Mouse (Mus musculus) liver, embryonic 15.5 days (tissue): Measurements from ENCODE around the gene Erg28. TPM values are rescaled to one million over a fixed set of nuclear protein-coding genes. Genes with fewer than 3 reads are reported as not detected.

ENCODE experiments used
- ATAC-seq: fragments of 200-750 bp; cut with Nextera tagmentation; 2 replicates; pipeline ENCODE4 v1.8.0; 2017; ENCODE audit warnings: moderate number of reproducible peaks, mild to moderate bottlenecking, moderate library complexity; ENCODE audit not compliant: insufficient read depth
- H3K27ac ChIP-seq: fragments of 300-500 bp; sonication (generic); replicated peaks from 2 replicates; pipeline ENCODE4 v1.5.1; 2015; ENCODE audit warnings: mild to moderate bottlenecking, inconsistent platforms
- H3K27me3 ChIP-seq: fragments of 300-500 bp; sonication (generic); 2 replicates; pipeline ENCODE4 v1.6.1; 2015; ENCODE audit warnings: mild to moderate bottlenecking, inconsistent platforms
- H3K36me3 ChIP-seq: fragments of 300-500 bp; sonication (generic); replicated peaks from 2 replicates; pipeline ENCODE4 v1.6.1; 2015; ENCODE audit warnings: moderate library complexity, mild to moderate bottlenecking, inconsistent platforms
- H3K4me1 ChIP-seq: fragments of 300-500 bp; sonication (generic); replicated peaks from 2 replicates; pipeline ENCODE4 v1.6.1; 2015; ENCODE audit warnings: inconsistent platforms
- H3K4me2 ChIP-seq: fragments of 300-500 bp; sonication (generic); 2 replicates; pipeline ENCODE4 v1.6.1; 2015; ENCODE audit warnings: moderate library complexity, mild to moderate bottlenecking, inconsistent platforms
- H3K4me3 ChIP-seq: fragments of 300-500 bp; sonication (generic); replicated peaks from 2 replicates; pipeline ENCODE4 v1.5.1; 2015; ENCODE audit warnings: mild to moderate bottlenecking, inconsistent platforms
- H3K9ac ChIP-seq: fragments of 300-500 bp; sonication (generic); 2 replicates; pipeline ENCODE4 v1.6.1; 2015; ENCODE audit warnings: moderate library complexity, mild to moderate bottlenecking, inconsistent platforms
- H3K9me3 ChIP-seq: fragments of 300-500 bp; sonication (generic); replicated peaks from 2 replicates; pipeline ENCODE4 v1.6.1; 2016; ENCODE audit warnings: inconsistent platforms
- WGBS: fragments of 180-500 bp; shearing (Covaris S2); methylation state at CpG from one replicate; pipeline ENCODE4 v1.1.7; 2015; ENCODE audit warnings: mixed read lengths; ENCODE audit not compliant: insufficient replicate concordance; 5-methylcytosine and 5-hydroxymethylcytosine counted together
- polyA plus RNA-seq: library from polyadenylated mRNA; unstranded; fragments of >200 nt; fragmentation: Nextera tagmentation; extraction: Ambion mirVana; gene quantifications from 2 replicates; pipeline ENCODE4 v1.2.1, GENCODE M21; 2015

The Erg28 gene
- polyA plus RNA-seq, 1 experiment from 2014 or later, result 89.8 TPM

DNA sequence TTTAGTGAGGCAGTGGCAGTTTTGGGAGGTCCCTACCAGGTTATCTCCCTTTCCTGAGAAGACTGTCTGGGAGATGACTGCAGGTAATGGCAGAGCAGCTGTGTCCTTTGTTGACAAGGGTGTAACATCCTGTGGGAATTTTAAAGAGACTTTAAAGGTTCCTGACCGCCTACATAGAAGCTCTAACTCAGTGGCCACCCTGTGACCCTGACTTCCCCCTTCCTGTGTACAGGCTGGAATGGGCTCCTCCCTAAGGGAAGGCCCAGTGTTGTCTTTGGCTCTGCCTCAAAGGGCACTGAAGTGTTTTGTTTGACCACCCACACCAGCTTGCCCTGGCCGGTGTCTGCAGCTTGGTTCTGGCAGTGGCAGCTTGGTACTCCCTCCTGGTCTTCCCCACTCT lies 10.8 kb downstream of the Erg28 start:
- Histone ChIP-seq H3K36me3 (peaks cover 61% of the 10 kb centered on the region), H3K9ac (no peak overlapping the region), H3K27ac (0 out of 2 replicates have a peak overlapping the region, but pooled peaks have one; percentile 29), H3K4me2 (no peak overlapping the region), H3K9me3 (no peaks in the 10 kb centered on the region), H3K4me1 (peaks cover 8% of the 10 kb centered on the region), H3K4me3 (no peak overlapping the region), H3K27me3 (no peaks in the 10 kb centered on the region)
- peak; percentile 69 for ATAC-seq
- 58% methylated on average over 2 of the region's 2 CpGs for WGBS

DNA sequence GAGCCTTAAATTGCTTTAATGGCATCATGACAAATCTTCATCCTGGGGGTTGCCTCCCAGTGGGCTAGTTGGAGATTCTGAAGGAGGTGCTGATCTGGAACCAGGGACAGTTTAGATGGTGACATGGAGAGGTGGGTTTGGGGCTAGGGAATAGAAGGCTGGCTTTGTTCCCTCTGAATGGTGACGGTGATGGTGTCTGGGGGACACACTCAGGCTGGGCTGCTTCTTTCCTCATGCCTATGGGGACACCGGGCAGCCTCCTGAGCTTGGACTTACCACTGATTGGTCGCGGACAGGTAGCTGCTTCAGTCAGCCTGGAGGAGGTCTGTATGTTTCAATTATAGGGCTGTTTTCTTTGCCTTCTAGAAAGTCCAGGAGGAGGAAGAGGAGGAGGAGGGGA lies 12.7 kb downstream of the Erg28 start:
- Histone ChIP-seq H3K9me3 (no peaks in the 10 kb centered on the region), H3K4me3 (no peak overlapping the region), H3K4me1 (peaks cover 4% of the 10 kb centered on the region), H3K4me2 (no peak overlapping the region), H3K36me3 (peaks cover 46% of the 10 kb centered on the region), H3K27me3 (no peaks in the 10 kb centered on the region), H3K27ac (no peak overlapping the region), H3K9ac (no peak overlapping the region)
- no peak for ATAC-seq
- 81% methylated on average over 4 of the region's 4 CpGs for WGBS

DNA sequence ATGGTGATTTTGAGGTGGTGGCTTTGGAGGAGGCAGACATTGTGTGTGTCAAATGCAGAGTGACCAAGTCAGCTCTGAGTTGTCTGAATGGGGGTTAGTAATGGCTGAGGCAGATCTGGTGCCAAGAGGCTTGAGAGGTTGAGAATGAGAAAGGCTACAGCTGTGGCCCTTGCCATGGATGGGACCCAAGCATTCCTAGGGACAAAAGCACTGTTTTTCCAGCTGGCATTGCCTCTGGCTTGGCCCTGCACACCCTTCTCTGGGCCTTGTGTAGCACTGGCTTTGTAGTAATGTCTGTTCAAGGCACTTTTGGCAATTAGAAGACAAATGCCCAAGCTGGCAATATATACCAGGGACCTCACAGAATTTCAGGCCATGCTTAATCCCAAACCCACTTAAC lies 13.4 kb downstream of the Erg28 start:
- Histone ChIP-seq H3K4me2 (no peak overlapping the region), H3K4me3 (no peak overlapping the region), H3K9me3 (no peaks in the 10 kb centered on the region), H3K36me3 (peaks cover 39% of the 10 kb centered on the region), H3K4me1 (peaks cover 4% of the 10 kb centered on the region), H3K27ac (no peak overlapping the region), H3K9ac (no peak overlapping the region), H3K27me3 (no peaks in the 10 kb centered on the region)
- ATAC-seq, result no peak

GRCm38 (mm10) chr12:85809726-85810125 lies 14.6 kb downstream of the Erg28 start:
- Histone ChIP-seq H3K9me3 (no peaks in the 10 kb centered on the region), H3K27ac (0 out of 2 replicates have a peak overlapping the region, but pooled peaks have one; percentile 29)

DNA sequence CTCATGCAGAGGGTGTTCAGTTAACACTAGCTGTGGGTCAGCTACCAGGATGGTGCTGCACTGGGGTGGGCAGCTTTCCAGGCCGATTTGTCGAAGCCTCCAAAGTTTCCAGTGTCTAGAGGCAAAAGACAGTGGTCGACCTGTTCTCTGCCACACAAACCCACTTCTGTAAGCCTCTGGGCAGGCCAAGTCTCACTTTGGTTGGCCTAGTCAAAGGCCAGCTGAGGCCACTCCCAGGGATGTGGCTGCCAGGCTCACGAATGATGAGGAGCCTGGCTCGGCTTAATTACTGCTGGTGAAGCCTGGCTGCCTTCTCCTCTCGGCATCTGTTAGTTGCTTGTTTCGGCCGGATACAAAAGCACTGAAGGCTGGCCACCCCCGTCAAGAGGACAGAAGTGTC lies 24.3 kb downstream of the Erg28 start:
- H3K36me3 ChIP-seq, result 0 out of 2 replicates have a peak, but pooled peaks cover 3% of the 10 kb centered on the region
- no peaks in the 10 kb centered on the region for H3K9me3 ChIP-seq
- ATAC-seq, result no peak
- 52% methylated on average over 9 of the region's 9 CpGs for WGBS
- H3K4me2 ChIP-seq, result no peak overlapping the region
- H3K4me3 ChIP-seq, result no peak overlapping the region
- no peak overlapping the region for H3K9ac ChIP-seq
- no peaks in the 10 kb centered on the region for H3K4me1 ChIP-seq
- H3K27me3 ChIP-seq, result no peaks in the 10 kb centered on the region
- no peak overlapping the region for H3K27ac ChIP-seq

More at GRCm38 (mm10) chr12:85809726-85810125, 14.6 kb downstream of the Erg28 start:
- ATAC-seq, result peak; percentile 65
- 54% methylated on average over 6 of the region's 6 CpGs for WGBS
- peaks cover 29% of the 10 kb centered on the region for H3K36me3 ChIP-seq
- H3K27me3 ChIP-seq, result no peaks in the 10 kb centered on the region
- H3K9ac ChIP-seq, result no peak overlapping the region
- H3K4me2 ChIP-seq, result no peak overlapping the region
- no peak overlapping the region for H3K4me3 ChIP-seq
- H3K4me1 ChIP-seq, result peaks cover 4% of the 10 kb centered on the region

GRCm38 (mm10) chr12:85795551-85795950 lies 28.8 kb downstream of the Erg28 start:
- Histone ChIP-seq H3K4me2 (no peak overlapping the region), H3K27ac (no peak overlapping the region), H3K27me3 (no peaks in the 10 kb centered on the region), H3K4me3 (no peak overlapping the region), H3K4me1 (no peaks in the 10 kb centered on the region), H3K36me3 (0 out of 2 replicates have a peak, but pooled peaks cover 3% of the 10 kb centered on the region), H3K9ac (no peak overlapping the region), H3K9me3 (no peaks in the 10 kb centered on the region)
- ATAC-seq, result no peak
- WGBS, result 47% methylated on average over 1 of the region's 1 CpGs

DNA sequence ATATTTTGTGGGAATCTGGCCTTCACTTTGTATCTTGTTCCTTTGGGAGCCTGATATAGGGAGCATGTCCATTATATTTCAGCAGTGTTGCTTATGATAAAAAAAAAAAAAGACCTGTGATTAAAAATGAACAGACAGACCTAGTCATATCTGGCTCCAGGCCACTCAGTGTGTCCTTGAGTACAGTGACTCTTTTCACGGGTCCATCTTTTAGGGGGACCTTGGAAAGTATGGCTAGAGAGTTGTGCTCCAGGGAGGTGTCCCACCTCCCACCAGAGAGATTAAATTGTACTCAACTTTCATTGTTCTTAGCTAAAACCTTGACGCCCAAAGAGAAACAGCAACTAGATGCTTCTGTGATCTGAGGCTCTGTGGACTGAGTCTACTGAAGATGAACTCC lies 30.3 kb downstream of the Erg28 start:
- Histone ChIP-seq H3K4me2 (no peak overlapping the region), H3K4me3 (no peak overlapping the region), H3K36me3 (0 out of 2 replicates have a peak, but pooled peaks cover 3% of the 10 kb centered on the region), H3K4me1 (no peaks in the 10 kb centered on the region), H3K9ac (no peak overlapping the region), H3K9me3 (no peaks in the 10 kb centered on the region), H3K27ac (no peak overlapping the region), H3K27me3 (no peaks in the 10 kb centered on the region)
- ATAC-seq, result no peak
- WGBS, result 68% methylated on average over 2 of the region's 2 CpGs

DNA sequence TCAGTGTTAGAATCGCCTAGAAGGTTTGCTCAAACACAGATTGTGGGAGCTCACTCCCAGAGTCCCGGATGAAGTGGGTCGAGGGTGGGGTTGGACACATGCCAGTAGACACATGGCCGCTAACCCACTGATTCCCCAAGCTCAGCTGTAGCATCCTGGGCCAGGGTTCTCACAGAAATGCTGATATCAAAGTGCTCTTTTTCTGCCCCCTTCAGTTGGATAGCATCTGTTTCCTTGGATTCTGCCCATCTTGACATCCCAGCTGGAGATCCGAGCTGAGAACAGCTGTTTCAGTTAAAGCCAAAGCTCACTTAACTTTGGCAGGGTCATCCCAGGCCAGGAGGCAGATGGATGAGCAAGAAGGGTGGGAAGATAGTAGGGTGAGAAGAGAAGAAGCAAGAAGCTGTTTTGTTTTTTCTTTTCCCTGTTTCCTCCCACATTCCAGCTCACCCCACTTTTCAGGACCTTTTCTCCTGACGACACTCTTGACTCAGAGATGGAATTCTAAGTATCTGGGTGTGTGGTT lies 31.5 kb downstream of the Erg28 start:
- 57% methylated on average over 6 of the region's 6 CpGs for WGBS
- Histone ChIP-seq H3K27ac (no peak overlapping the region), H3K4me2 (no peak overlapping the region), H3K36me3 (0 out of 2 replicates have a peak, but pooled peaks cover 3% of the 10 kb centered on the region), H3K9ac (no peak overlapping the region), H3K4me1 (no peaks in the 10 kb centered on the region), H3K27me3 (no peaks in the 10 kb centered on the region), H3K9me3 (no peaks in the 10 kb centered on the region), H3K4me3 (no peak overlapping the region)
- ATAC-seq, result no peak

- Histone ChIP-seq H3K4me1 (no peaks in the 10 kb centered on the region), H3K9me3 (no peaks in the 10 kb centered on the region), H3K27me3 (no peaks in the 10 kb centered on the region), H3K4me2 (no peak overlapping the region), H3K4me3 (no peak overlapping the region), H3K9ac (no peak overlapping the region), H3K27ac (no peak overlapping the region), H3K36me3 (0 out of 2 replicates have a peak, but pooled peaks cover 3% of the 10 kb centered on the region)
- no peak for ATAC-seq
- 75% methylated on average over 4 of the region's 4 CpGs for WGBS
These were observed 32.2 kb downstream of the Erg28 start for GRCm38 (mm10) chr12:85792158-85792557.

GRCm38 (mm10) chr12:85784916-85785815 lies 39.2 kb downstream of the Erg28 start:
- Histone ChIP-seq H3K4me1 (no peaks in the 10 kb centered on the region), H3K27ac (peak overlapping the region; percentile 29; the same call in 1 of the 2 replicates), H3K4me3 (no peak overlapping the region), H3K9ac (no peak overlapping the region), H3K4me2 (no peak overlapping the region), H3K27me3 (no peaks in the 10 kb centered on the region), H3K36me3 (no peaks in the 10 kb centered on the region), H3K9me3 (no peaks in the 10 kb centered on the region)
- WGBS, result 49% methylated on average over 19 of the region's 19 CpGs
- ATAC-seq, result peak; percentile 67; the same call in 1 of the 2 replicates

- no peaks in the 10 kb centered on the region for H3K9me3 ChIP-seq
- H3K4me1 ChIP-seq, result no peaks in the 10 kb centered on the region
- H3K4me3 ChIP-seq, result no peak overlapping the region
- H3K27me3 ChIP-seq, result no peaks in the 10 kb centered on the region
- no peak overlapping the region for H3K4me2 ChIP-seq
- H3K27ac ChIP-seq, result no peak overlapping the region
- no peaks in the 10 kb centered on the region for H3K36me3 ChIP-seq
- H3K9ac ChIP-seq, result no peak overlapping the region
- no peak for ATAC-seq
- WGBS, result 53% methylated on average over 3 of the region's 3 CpGs
These were observed 42.7 kb downstream of the Erg28 start for GRCm38 (mm10) chr12:85781606-85782005.
